Mouse (Mus musculus): ENCODE results near the gene Tead2.

DNA sequence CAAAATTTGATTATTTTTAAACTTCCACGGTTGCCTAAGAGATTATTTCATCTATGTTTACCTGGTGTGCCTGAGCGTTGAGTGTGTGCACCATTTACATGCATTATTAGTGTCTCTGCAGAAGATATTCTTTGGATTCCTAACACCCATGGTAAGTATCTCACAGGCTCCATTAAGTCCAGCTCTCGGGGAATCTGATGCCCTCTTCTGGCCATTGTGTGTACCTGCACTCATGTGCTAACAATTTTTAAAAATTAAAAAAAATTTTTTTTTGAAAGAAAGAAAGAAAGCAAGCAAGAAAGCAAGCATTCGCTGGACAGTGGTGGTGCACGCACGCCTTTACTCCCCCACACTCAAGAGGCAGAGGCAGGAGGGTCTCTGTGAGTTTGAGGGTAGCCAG is 7.3 kb upstream of the Tead2 start:
- TF ChIP-seq CTCF (IDR thresholded peaks at IDR 0.05; ENCODE audit: insufficient read depth, low read length) (no peak), POLR2A (IDR thresholded peaks at IDR 0.05; ENCODE audit: borderline replicate concordance, extremely low read depth, low read depth, low read length) (no peak)

Data from lung, adult 2 months (tissue).